Mouse (Mus musculus) testis, adult 2 months (tissue): Measurements from ENCODE around the gene Amotl1. TPM values are rescaled to one million over a fixed set of nuclear protein-coding genes. Genes with fewer than 3 reads are reported as not detected.

ENCODE experiments used
- H3K27ac ChIP-seq: fragments of 200-500 bp; 2 replicates; pipeline ENCODE4 v1.5.1; 2012; ENCODE audit warnings: low read depth, low read length; ENCODE audit not compliant: control insufficient read depth, insufficient read depth
- H3K27me3 ChIP-seq: fragments of 200-500 bp; 2 replicates; pipeline ENCODE4 v1.6.1; 2012; ENCODE audit warnings: mild to moderate bottlenecking, low read length, moderate library complexity; ENCODE audit not compliant: control insufficient read depth, insufficient read depth
- H3K36me3 ChIP-seq: fragments of 200-500 bp; 2 replicates; pipeline ENCODE4 v1.6.1; 2012; ENCODE audit warnings: mild to moderate bottlenecking, low read length; ENCODE audit not compliant: control insufficient read depth, insufficient read depth
- H3K4me1 ChIP-seq: fragments of 200-500 bp; 2 replicates; pipeline ENCODE4 v1.6.1; 2012; ENCODE audit warnings: low read length; ENCODE audit not compliant: control insufficient read depth, insufficient read depth
- H3K4me3 ChIP-seq: fragments of 200-500 bp; 2 replicates; pipeline ENCODE4 v1.5.1; 2012; ENCODE audit warnings: low read depth, mild to moderate bottlenecking, low read length, moderate library complexity, mixed read lengths; ENCODE audit not compliant: control insufficient read depth
- CTCF ChIP-seq: fragments of 200-500 bp; IDR thresholded peaks from 2 replicates; pipeline ENCODE4 v1.5.1; 2012; ENCODE audit warnings: low read depth, mild to moderate bottlenecking, inconsistent platforms, low read length, moderate library complexity; ENCODE audit not compliant: control insufficient read depth, insufficient read depth, insufficient replicate concordance
- POLR2A ChIP-seq: fragments of 200-500 bp; IDR thresholded peaks from 2 replicates; pipeline ENCODE4 v1.6.1; 2012; ENCODE audit warnings: low read depth, mild to moderate bottlenecking, inconsistent platforms, low read length, moderate library complexity; ENCODE audit not compliant: control insufficient read depth
- polyA plus RNA-seq: library from polyadenylated mRNA; depleted of rRNA; stranded (reverse); fragments of >200 nt; gene quantifications from 2 replicates; pipeline ENCODE4 v1.2.3, GENCODE M21; 2012

Gene Amotl1
- polyA plus RNA-seq, 1 experiment: 43.2 TPM

DNA sequence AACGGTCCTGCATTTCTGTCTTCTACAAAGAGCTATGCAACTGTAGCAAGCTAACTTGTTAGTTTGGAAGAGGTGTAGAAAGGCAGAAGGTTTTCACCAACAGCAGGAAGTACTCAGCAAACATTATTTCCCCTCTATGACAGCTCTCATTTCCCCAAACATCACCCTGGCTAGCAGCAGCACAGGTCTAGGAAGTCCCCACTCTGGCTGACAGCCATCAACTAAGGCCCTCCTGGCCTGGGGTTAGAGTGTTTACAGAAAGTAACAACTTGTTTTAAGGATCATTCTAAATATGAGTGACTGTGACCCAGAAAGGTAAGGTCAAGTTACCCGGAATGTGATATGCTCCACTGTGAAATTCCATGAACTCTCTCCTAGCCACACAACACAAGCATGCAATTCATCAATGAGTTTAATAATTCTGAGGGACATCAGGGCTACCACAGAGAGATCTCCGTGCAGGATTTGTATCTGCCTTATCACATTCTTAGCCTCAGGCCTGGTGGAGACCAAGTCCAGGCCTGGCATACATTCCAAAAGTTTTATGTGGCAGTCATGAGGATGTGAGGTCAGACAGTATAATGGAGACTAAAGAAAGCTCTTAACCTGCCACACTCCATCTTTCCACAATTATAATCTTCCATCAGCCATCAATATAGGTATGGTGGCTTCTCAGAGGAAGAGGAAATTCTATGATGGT, 123.7 kb downstream of the Amotl1 start:
- no peak overlapping the region for H3K27ac ChIP-seq
- no peaks in the 10 kb centered on the region for H3K36me3 ChIP-seq
- H3K4me1 ChIP-seq: peaks cover 6% of the 10 kb centered on the region
- no peaks in the 10 kb centered on the region for H3K27me3 ChIP-seq
- H3K4me3 ChIP-seq: no peak overlapping the region
- TF ChIP-seq POLR2A (no peak), CTCF (no peak)

DNA sequence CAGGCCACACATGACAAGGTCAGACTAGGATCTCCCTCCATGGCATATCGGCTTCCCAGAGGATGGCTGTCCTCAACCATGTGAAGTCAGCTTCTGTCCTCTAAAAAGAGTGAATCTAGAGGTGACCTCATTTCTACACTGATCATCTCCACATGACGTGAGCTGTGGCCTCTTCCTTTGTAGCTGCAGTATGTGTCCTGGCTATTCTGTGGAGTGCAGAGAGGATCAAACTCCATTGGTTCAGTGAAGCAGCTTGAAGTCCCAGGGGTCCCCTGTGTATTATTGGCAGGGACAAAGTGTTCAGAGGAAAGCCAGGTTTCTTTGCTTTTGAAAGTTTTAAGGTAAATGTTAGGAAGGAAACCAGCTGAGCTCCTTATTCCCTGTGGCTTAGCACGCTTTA, 126.8 kb downstream of the Amotl1 start:
- Histone ChIP-seq H3K36me3 (no peaks in the 10 kb centered on the region), H3K27me3 (no peaks in the 10 kb centered on the region), H3K4me1 (no peaks in the 10 kb centered on the region), H3K4me3 (no peak overlapping the region), H3K27ac (no peak overlapping the region)
- TF ChIP-seq CTCF (no peak), POLR2A (no peak)

DNA sequence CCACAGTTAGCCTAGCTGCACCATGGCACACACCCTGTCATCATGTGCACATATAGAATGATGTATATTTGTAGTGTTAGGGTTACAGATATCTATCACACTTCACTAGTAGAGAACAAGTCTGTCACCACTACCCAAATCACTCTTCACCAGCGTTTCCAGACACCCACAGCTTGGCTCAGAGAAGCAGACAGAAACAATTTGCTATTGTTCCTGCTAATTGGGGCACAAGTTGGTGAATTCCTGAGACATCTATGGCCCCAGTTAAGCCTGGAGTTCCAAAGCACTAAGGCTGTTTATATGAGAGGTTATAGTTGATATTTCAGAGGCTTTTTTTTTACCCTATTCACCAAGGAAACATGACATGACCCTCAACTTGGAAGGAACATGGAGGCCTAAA, 127.6 kb downstream of the Amotl1 start:
- no peaks in the 10 kb centered on the region for H3K27me3 ChIP-seq
- no peak overlapping the region for H3K27ac ChIP-seq
- no peak for TF ChIP-seq POLR2A
- no peak for TF ChIP-seq CTCF
- no peaks in the 10 kb centered on the region for H3K4me1 ChIP-seq
- H3K36me3 ChIP-seq: no peaks in the 10 kb centered on the region
- H3K4me3 ChIP-seq: no peak overlapping the region

DNA sequence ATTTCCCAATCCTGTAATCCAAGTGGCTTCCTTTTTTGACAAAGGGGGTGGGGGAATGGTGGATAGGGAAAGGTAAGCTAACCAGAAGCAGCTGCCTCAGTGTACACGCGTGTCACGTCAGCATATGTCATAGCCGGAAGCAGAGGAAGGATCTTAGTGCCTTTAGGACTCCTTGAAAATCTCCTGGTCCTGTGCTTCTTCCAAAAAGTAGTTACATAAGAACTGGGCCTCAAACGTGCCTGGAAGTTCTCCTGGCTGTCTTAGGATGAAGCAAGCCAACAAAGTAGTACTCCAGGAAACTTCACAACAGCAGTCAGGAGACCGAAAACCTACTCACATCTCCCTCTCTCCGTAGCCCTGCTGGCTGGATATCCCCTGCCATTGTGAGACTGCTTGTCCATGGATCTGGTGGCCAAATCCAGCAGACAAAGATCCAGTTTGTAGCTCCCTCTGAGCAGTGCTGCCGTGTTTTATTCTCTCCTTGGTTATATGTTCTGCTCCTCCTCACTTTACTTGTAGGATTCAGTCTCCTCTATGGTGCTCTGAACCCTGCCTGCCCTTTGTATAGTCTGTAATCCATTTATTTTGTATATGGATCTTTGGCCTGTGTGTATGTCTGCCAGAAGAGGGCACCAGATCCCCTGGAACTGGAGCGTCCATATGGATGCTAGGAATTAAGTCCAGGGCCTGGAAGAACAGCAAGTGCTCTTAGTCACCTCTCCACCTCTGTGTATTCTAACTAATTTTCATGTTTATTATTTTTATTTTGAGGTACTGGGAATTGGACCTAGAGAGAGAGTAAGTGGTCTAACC, 132.0 kb downstream of the Amotl1 start:
- Histone ChIP-seq H3K4me1 (no peaks in the 10 kb centered on the region), H3K27ac (no peak overlapping the region), H3K4me3 (no peak overlapping the region), H3K36me3 (no peaks in the 10 kb centered on the region), H3K27me3 (no peaks in the 10 kb centered on the region)
- TF ChIP-seq POLR2A: no peak
- TF ChIP-seq CTCF: peak; percentile 14; the same call in 1 of the 2 replicates

DNA sequence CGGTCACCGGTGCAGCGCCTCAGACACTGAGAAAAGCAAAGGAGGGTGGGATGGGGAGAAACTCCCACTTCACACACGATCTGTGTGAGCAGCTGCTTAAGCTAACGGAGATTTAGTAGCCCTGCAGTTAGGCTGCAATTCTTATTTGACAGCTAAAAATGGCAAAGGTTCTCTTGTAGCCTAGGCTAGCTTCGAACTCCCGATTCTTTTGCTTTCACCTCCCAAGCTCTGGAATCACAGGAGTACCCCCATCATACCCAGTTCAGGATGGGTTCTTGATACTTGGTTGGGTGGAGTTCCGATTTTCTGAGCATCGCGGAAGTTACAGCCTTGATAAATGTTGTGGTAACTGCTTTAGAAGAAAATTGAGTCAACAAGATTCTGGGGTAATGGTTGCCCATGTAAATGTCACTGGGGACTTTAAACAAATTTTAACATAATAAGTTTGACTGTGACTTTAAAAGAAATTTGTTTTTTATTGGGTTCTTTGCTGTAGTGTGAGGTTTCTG, 143.9 kb downstream of the Amotl1 start:
- H3K36me3 ChIP-seq: peaks cover 2% of the 10 kb centered on the region
- TF ChIP-seq POLR2A: no peak
- TF ChIP-seq CTCF: no peak
- no peaks in the 10 kb centered on the region for H3K4me1 ChIP-seq
- H3K4me3 ChIP-seq: peak overlapping the region; percentile 98
- peak overlapping the region; percentile 93 for H3K27ac ChIP-seq
- no peaks in the 10 kb centered on the region for H3K27me3 ChIP-seq

DNA sequence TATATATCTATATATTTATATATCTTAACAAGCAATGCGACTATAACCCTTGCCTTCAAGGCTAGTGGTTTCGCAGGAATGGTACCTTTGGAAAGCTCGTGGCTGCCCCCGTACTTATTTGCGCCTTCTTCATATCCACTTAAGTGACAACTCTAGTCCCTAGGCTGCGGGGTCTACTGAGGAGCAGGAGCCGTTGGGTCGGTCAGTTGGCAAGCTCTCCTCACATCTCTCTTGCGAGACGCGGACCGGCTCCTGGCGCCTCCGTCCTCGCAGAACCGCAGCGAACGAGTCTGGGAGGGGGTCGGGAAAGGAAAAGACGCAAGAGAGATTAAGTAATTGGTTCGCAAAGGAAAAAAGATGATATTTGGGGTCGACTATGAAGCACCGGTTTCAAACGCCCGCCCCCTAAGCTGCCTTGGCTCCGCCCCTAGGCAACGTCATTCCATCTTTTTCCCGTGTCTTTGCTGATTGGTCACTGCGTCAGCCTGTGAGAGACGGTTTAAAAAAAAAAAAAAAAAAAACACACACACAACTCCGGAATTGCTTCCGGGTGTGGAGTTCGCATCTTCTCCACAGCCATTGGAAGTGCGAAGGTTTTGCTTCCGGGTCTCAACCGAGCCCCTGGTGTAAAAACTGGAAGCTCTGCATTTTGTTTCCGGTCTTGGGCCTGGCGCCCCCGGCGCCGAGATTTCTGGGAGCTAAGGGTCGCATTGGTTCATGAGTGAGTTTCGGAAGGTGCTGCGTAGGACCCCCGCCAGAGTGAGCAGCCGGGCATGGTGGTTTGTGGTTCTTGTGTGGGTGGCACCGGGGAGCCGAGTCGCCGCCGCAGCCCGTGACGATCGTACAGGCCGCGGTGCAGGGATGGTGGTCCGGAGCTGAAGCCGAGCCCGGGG, 144.6 kb downstream of the Amotl1 start, which contains the start of the genes Kdm4d and Cwc15:
Kdm4d (minus strand) TSS at position 460 of the 893 bp plus-strand sequence.
Cwc15 (plus strand) TSS at position 595 of the 893 bp plus-strand sequence.
- no peaks in the 10 kb centered on the region for H3K4me1 ChIP-seq
- H3K4me3 ChIP-seq: peak within 1 kb of the TSS; percentile 98
- H3K36me3 ChIP-seq: peaks cover 2% of the 10 kb centered on the region
- H3K27ac ChIP-seq: peak within 1 kb of the TSS; percentile 98
- H3K27me3 ChIP-seq: no peaks in the 10 kb centered on the region
- peak; percentile 75 for TF ChIP-seq POLR2A
- no peak for TF ChIP-seq CTCF
